ENCODE assay signal across 30 mouse cellular contexts in genomic region chr5:90298396-90298795, GRCm38 (mm10).
"Had no signal": no experiment of that assay in that cellular context is flagged by ENCODE, and none has a peak within 500 bp of the region (broad histone marks: within the 10 kb centered on the region; RNA-seq: fewer than 3 reads in every experiment).

No protein-coding gene starts in this region.

- H3K9ac ChIP-seq: limb, embryonic 12.5 days; limb, embryonic 13.5 days; limb, embryonic 15.5 days; liver, embryonic 12.5 days; liver, embryonic 13.5 days; liver, embryonic 14.5 days; liver, embryonic 15.5 days; liver, postnatal 0 days; lung, embryonic 14.5 days; lung, embryonic 15.5 days; midbrain, embryonic 12.5 days; midbrain, embryonic 15.5 days had no signal

- H3K4me2 ChIP-seq: limb, embryonic 12.5 days; limb, embryonic 13.5 days; limb, embryonic 15.5 days; liver, embryonic 11.5 days; liver, embryonic 12.5 days; liver, embryonic 13.5 days; liver, embryonic 15.5 days; lung, embryonic 14.5 days; lung, embryonic 15.5 days; midbrain, embryonic 11.5 days; midbrain, embryonic 12.5 days; midbrain, embryonic 15.5 days had no signal

- H3K27ac ChIP-seq: limb, embryonic 10.5 days; limb, embryonic 12.5 days; limb, embryonic 13.5 days; limb, embryonic 15.5 days; liver, embryonic 12.5 days; liver, embryonic 13.5 days; liver, embryonic 14.5 days; liver, embryonic 15.5 days; lung, embryonic 15.5 days; macrophage; midbrain, embryonic 10.5 days; midbrain, embryonic 12.5 days; midbrain, embryonic 15.5 days had no signal

- DNase-seq: left cerebral cortex, postnatal 4 days; liver; liver, embryonic 13.5 days; liver, postnatal 0 days; lung, adult 18-20 months; lung, adult 2 months; lung, embryonic 14.5 days; lung, postnatal 10 days; lung, postnatal 14 days; lung, postnatal 36 days; lung, postnatal 4 days; midbrain, embryonic 14.5 days had no signal

- H3K9me3 ChIP-seq: limb, embryonic 10.5 days; limb, embryonic 12.5 days; limb, embryonic 13.5 days; limb, embryonic 15.5 days; liver, embryonic 12.5 days; liver, embryonic 13.5 days; liver, embryonic 15.5 days; lung, embryonic 15.5 days; megakaryocyte, embryonic 14.5 days; midbrain, embryonic 10.5 days; midbrain, embryonic 12.5 days; midbrain, embryonic 15.5 days had no signal

- H3K4me3 ChIP-seq: limb, embryonic 10.5 days; limb, embryonic 12.5 days; limb, embryonic 13.5 days; limb, embryonic 15.5 days; liver, embryonic 12.5 days; liver, embryonic 13.5 days; liver, embryonic 15.5 days; lung, embryonic 15.5 days; megakaryocyte, embryonic 14.5 days; midbrain, embryonic 10.5 days; midbrain, embryonic 12.5 days; midbrain, embryonic 15.5 days; myocyte had no signal

- H3K4me1 ChIP-seq: limb, embryonic 10.5 days; limb, embryonic 12.5 days; limb, embryonic 13.5 days; limb, embryonic 15.5 days; liver, embryonic 12.5 days; liver, embryonic 13.5 days; liver, embryonic 15.5 days; lung, embryonic 15.5 days; megakaryocyte, embryonic 14.5 days; midbrain, embryonic 10.5 days; midbrain, embryonic 12.5 days; midbrain, embryonic 15.5 days had no signal

- ATAC-seq: liver, embryonic 12.5 days; liver, postnatal 0 days; lung, postnatal 0 days; midbrain, embryonic 15.5 days; midbrain, embryonic 16.5 days had no signal

- H3K27me3 ChIP-seq: limb, embryonic 12.5 days; limb, embryonic 13.5 days; limb, embryonic 15.5 days; liver, embryonic 12.5 days; liver, embryonic 13.5 days; liver, embryonic 15.5 days; lung, embryonic 15.5 days; megakaryocyte, embryonic 14.5 days; midbrain, embryonic 12.5 days; midbrain, embryonic 15.5 days had no signal
